ENCODE assay signal across 8 mouse cellular contexts in the genomic region with DNA sequence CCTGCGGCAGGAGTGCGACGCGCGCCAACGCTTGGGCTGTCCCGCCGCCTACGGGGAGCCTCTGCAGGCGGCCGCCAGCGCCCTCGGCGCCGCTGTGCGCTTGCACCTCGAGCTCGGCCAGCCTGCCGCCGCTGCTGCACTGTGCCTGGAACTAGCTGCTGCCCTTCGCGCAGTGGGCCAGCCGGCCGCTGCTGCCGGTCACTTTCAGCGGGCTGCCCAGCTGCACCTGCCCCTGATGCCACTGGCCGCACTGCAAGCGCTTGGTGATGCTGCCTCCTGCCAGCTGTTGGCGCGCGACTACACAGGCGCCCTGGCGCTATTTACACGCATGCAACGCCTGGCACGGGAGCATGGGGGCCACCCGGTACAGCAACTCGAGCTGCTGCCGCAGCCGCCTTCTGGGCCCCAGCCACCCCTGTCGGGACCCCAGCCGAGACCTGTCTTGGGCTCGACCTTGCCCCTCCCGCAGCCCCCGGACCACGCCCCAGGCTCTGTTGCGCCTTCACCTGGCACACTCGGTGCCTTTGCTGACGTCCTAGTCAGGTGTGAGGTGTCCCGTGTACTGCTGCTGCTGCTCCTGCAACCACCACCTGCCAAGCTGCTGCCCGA. TPM values are rescaled to one million over a fixed set of nuclear protein-coding genes. Genes with fewer than 3 reads are reported as not detected.
DNase-seq lines count a peak whose midpoint lies in the region; ATAC-seq lines count a peak whose summit lies in the region.

No protein-coding gene starts in this region.

- 20% methylated on average over 51 of the region's 51 CpGs for WGBS in heart, embryonic 14.5 days
- 11% methylated on average over 49 of the region's 51 CpGs for WGBS in lung, embryonic 15.5 days

- 0 out of 2 replicates have a peak, but pooled peaks have one; percentile 30 for ATAC-seq in erythroid progenitor cell, adult 5-6 weeks (replicated peaks; ENCODE audit: low FRiP score, poor library complexity, severe bottlenecking)
- ATAC-seq in heart, embryonic 14.5 days (ENCODE audit: insufficient number of reproducible peaks, insufficient read depth, low FRiP score, low read depth), result peak; percentile 62; the same call in 1 of the 2 replicates
- ATAC-seq in lung, embryonic 15.5 days (ENCODE audit: borderline replicate concordance, extremely low read depth, low FRiP score, low TSS enrichment), result peak; percentile 72
- ATAC-seq in neutrophil, adult 5-6 weeks (ENCODE audit: extremely low read depth, insufficient number of reproducible peaks, low FRiP score, poor library complexity, severe bottlenecking), result peak; percentile 57

- H3K9me3 ChIP-seq in heart, embryonic 14.5 days (ENCODE audit: control insufficient read depth, low read length), result no peaks in the 10 kb centered on the region
- H3K9me3 ChIP-seq in lung, embryonic 15.5 days, result no peaks in the 10 kb centered on the region

- H3K4me1 ChIP-seq in heart, embryonic 14.5 days (ENCODE audit: control insufficient read depth in 2 of 2, insufficient read depth in 2 of 2, low read length in 2 of 2), result peaks cover 2 to 3% of the 10 kb centered on the region in 2 experiments; a peak in 1 of 4 replicates
- H3K4me1 ChIP-seq in lung, embryonic 15.5 days, result no peaks in the 10 kb centered on the region

- no peaks in the 10 kb centered on the region for H3K27me3 ChIP-seq in heart, embryonic 14.5 days (ENCODE audit: control insufficient read depth, insufficient read depth, low read length)
- no peaks in the 10 kb centered on the region; the same call in none of the 2 replicates for H3K27me3 ChIP-seq in lung, embryonic 15.5 days

- peak overlapping the region; percentile 90 for H3K27ac ChIP-seq in heart, embryonic 14.5 days (replicated peaks in 1 of 2; ENCODE audit: control insufficient read depth in 1 of 2, insufficient read depth in 1 of 2, low read depth in 2 of 2, low read length in 2 of 2)
- H3K27ac ChIP-seq in lung, embryonic 15.5 days, result peak overlapping the region; percentile 94

- peak; percentile 69 to 70 for DNase-seq in B cell, adult 2 months
- DNase-seq in adrenal gland, postnatal 4 days (ENCODE audit: low spot score in 2 of 2), result peak; percentile 6 to 14
- DNase-seq in kidney, postnatal 36 days, result peak; percentile 50 to 73
- DNase-seq in testis, postnatal 14 days (ENCODE audit: low spot score), result peak; percentile 38

- H3K4me3 ChIP-seq in heart, embryonic 14.5 days (ENCODE audit: control insufficient read depth in 1 of 2, insufficient read depth in 1 of 2, low read depth in 1 of 2, low read length in 2 of 2), result peak overlapping the region; percentile 62 to 76
- H3K4me3 ChIP-seq in lung, embryonic 15.5 days, result peak overlapping the region; percentile 59

- no peaks in the 10 kb centered on the region for H3K36me3 ChIP-seq in heart, embryonic 14.5 days (ENCODE audit: control insufficient read depth, insufficient read depth, low read length)
- no peaks in the 10 kb centered on the region for H3K36me3 ChIP-seq in lung, embryonic 15.5 days

- peak overlapping the region; percentile 74 for H3K9ac ChIP-seq in heart, embryonic 14.5 days (ENCODE audit: low read length)
- H3K9ac ChIP-seq in lung, embryonic 15.5 days, result peak overlapping the region; percentile 55

- peak overlapping the region; percentile 85 for H3K4me2 ChIP-seq in heart, embryonic 14.5 days (ENCODE audit: low read length)
- H3K4me2 ChIP-seq in lung, embryonic 15.5 days, result peak overlapping the region; percentile 86

RNA-seq across cellular contexts. Expression of a gene that starts 0.6 kb away (rescaled TPM):
- total RNA-seq in adrenal gland, postnatal 4 days (2021), result 1 to 10 TPM; 9.0 to 9.8 TPM
- total RNA-seq in erythroid progenitor cell, adult 5-6 weeks (2015; ENCODE audit: low replicate concordance), result 1.7 and 1.8 TPM in 2 replicates
- 1.3 TPM in 2 replicates for total RNA-seq in erythroid progenitor cell, adult 5-6 weeks (2017; ENCODE audit: low replicate concordance)
- polyA plus RNA-seq in heart, embryonic 14.5 days (2014; fragmentation: Nextera tagmentation; extraction: Ambion mirVana), result 9.4 and 10.0 TPM in 2 replicates
- polyA plus RNA-seq in lung, embryonic 15.5 days (2015; fragmentation: Nextera tagmentation; extraction: Ambion mirVana), result 11.7 and 11.9 TPM in 2 replicates
- total RNA-seq in neutrophil, adult 5-6 weeks (2017), result 5.0 and 5.4 TPM in 2 replicates

RNA-seq across cellular contexts. Expression of a gene that starts 14.2 kb away (rescaled TPM):
- not detected for total RNA-seq in adrenal gland, postnatal 4 days (2021)
- total RNA-seq in erythroid progenitor cell, adult 5-6 weeks (2015; ENCODE audit: low replicate concordance), result 7.1 TPM in 1 of 2 replicates, not detected in the other
- 14.4 TPM in 1 of 2 replicates, not detected in the other for total RNA-seq in erythroid progenitor cell, adult 5-6 weeks (2017; ENCODE audit: low replicate concordance)
- polyA plus RNA-seq in heart, embryonic 14.5 days (2014; fragmentation: Nextera tagmentation; extraction: Ambion mirVana), result 0.35 TPM in 1 of 2 replicates, not detected in the other
- polyA plus RNA-seq in lung, embryonic 15.5 days (2015; fragmentation: Nextera tagmentation; extraction: Ambion mirVana), result 0.98 TPM in 1 of 2 replicates, not detected in the other
- 11.1 and 24.4 TPM in 2 replicates for total RNA-seq in neutrophil, adult 5-6 weeks (2017)

RNA-seq across cellular contexts. Expression of a gene that starts 14.6 kb away (rescaled TPM):
- 1 to 10 TPM in 1 of 2 experiments, under 1 TPM in 1; 0.53 to 1.7 TPM for total RNA-seq in adrenal gland, postnatal 4 days (2021)
- 2.9 and 10.8 TPM in 2 replicates for total RNA-seq in erythroid progenitor cell, adult 5-6 weeks (2015; ENCODE audit: low replicate concordance)
- 5.5 TPM in 1 of 2 replicates, not detected in the other for total RNA-seq in erythroid progenitor cell, adult 5-6 weeks (2017; ENCODE audit: low replicate concordance)
- 0.26 and 2.3 TPM in 2 replicates for polyA plus RNA-seq in heart, embryonic 14.5 days (2014; fragmentation: Nextera tagmentation; extraction: Ambion mirVana)
- polyA plus RNA-seq in lung, embryonic 15.5 days (2015; fragmentation: Nextera tagmentation; extraction: Ambion mirVana), result 0.48 and 1.2 TPM in 2 replicates
- 58.9 and 71.6 TPM in 2 replicates for total RNA-seq in neutrophil, adult 5-6 weeks (2017)

RNA-seq across cellular contexts. Expression of a gene that starts 36.5 kb away (rescaled TPM):
- under 1 TPM in 1 of 2 experiments, not detected in 1; 0.20 TPM for total RNA-seq in adrenal gland, postnatal 4 days (2021)
- total RNA-seq in erythroid progenitor cell, adult 5-6 weeks (2015; ENCODE audit: low replicate concordance), result not detected in 2 replicates
- total RNA-seq in erythroid progenitor cell, adult 5-6 weeks (2017; ENCODE audit: low replicate concordance), result not detected in 2 replicates
- polyA plus RNA-seq in heart, embryonic 14.5 days (2014; fragmentation: Nextera tagmentation; extraction: Ambion mirVana), result not detected in 2 replicates
- polyA plus RNA-seq in lung, embryonic 15.5 days (2015; fragmentation: Nextera tagmentation; extraction: Ambion mirVana), result not detected in 2 replicates
- total RNA-seq in neutrophil, adult 5-6 weeks (2017), result not detected in 2 replicates

RNA-seq across cellular contexts. Expression of a gene that starts 36.7 kb away (rescaled TPM):
- total RNA-seq in adrenal gland, postnatal 4 days (2021), result 10 to 100 TPM in 1 of 2 experiments, 1 to 10 TPM in 1; 4.5 to 14.5 TPM
- not detected in 2 replicates for total RNA-seq in erythroid progenitor cell, adult 5-6 weeks (2015; ENCODE audit: low replicate concordance)
- total RNA-seq in erythroid progenitor cell, adult 5-6 weeks (2017; ENCODE audit: low replicate concordance), result 1.4 TPM in 1 of 2 replicates, not detected in the other
- 2.7 and 11.9 TPM in 2 replicates for polyA plus RNA-seq in heart, embryonic 14.5 days (2014; fragmentation: Nextera tagmentation; extraction: Ambion mirVana)
- 9.5 and 10.6 TPM in 2 replicates for polyA plus RNA-seq in lung, embryonic 15.5 days (2015; fragmentation: Nextera tagmentation; extraction: Ambion mirVana)
- 10.7 and 12.6 TPM in 2 replicates for total RNA-seq in neutrophil, adult 5-6 weeks (2017)

Comparison
In these comparisons a context has a peak if more than half of its experiments do, and no peak if none do; other contexts are left out.
1. Peak in every context shown above with its lines: DNase-seq, ATAC-seq, H3K4me3 ChIP-seq and H3K27ac ChIP-seq.
2. DNase-seq: peak in every context shown above with its lines; median percentile 70 in B cell, adult 2 months; 62 in kidney, postnatal 36 days; 38 in testis, postnatal 14 days; 10 in adrenal gland, postnatal 4 days.